Mouse (Mus musculus): Measurements from ENCODE around the gene Slc22a2.
"Not testable (repeated sequence)": the region's sequence is repeated elsewhere in the genome, so short reads cannot be mapped to it uniquely, and the experiment has no call there.

Gene Slc22a2

DNA sequence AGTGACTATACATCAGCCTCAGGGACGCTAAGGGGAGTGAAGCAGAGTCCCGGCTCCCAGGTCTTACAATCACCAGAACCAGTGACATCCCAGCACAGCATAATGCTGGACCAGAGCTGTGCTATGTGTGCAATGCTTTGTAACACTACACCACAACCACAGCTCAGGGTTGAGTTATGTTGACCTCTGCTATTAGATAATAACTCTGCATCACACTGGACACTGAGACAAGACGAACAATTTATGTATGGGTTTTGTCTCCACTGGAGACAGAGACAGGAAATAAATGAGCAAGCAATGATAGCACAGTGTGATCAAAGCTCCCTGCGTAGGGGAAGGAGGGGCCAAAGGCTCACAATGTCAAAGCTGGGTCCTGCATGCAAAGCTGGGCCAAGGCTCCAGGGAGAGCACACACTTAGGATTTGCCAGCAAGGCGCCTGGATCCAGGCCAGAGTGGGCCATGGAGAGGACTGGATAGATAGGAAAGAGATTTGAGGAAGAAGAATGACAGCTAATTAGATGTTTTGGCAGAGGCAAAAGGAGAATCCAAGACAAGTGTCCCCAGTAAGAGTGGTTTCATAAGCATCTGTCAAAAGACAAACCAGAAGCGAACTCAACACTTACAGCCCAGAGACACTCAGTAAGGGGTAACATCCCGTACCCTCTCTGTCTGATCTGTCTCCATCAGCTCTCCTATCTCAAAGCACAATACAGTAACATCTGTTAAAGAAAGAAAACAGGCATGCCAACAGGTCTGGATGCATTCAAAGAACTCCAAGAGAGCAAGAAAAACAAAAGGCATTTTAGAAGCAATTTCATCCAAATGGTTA lies 48.1 kb downstream of the Slc22a2 start:
- DNase-seq: peak in 1 of 2 experiments; percentile 28

DNA sequence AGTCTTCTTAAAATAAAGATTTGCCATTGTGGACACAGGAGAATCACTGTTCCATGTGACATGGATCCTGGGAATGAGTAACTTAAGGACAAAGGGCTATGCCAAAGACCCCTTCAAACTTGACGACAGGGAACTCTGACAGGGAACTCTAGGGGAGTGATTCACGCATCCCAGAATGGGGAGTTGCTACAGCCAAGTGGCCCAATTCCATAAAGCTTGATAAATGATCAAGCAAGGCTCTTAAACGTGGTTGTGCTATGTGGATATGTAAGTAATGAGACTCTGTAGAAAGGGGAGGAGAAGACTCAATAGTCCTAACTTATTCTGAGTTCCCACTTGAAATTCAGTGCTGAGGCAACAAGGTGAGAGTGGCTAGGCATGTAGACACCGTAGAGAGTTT lies 50.9 kb downstream of the Slc22a2 start:
- no peak for DNase-seq

GRCm38 (mm10) chr17:12639585-12639984 lies 55.7 kb downstream of the Slc22a2 start:
- no peak for DNase-seq

GRCm38 (mm10) chr17:12641087-12641486 lies 57.2 kb downstream of the Slc22a2 start:
- DNase-seq: no peak

- peak in 1 of 2 experiments; percentile 27 for DNase-seq
Observed at GRCm38 (mm10) chr17:12645461-12645860, 61.5 kb downstream of the Slc22a2 start.

- no peak for DNase-seq
Observed at GRCm38 (mm10) chr17:12652604-12653003, 68.7 kb downstream of the Slc22a2 start.

GRCm38 (mm10) chr17:12654061-12654460 lies 70.1 kb downstream of the Slc22a2 start:
- no peak for DNase-seq

DNA sequence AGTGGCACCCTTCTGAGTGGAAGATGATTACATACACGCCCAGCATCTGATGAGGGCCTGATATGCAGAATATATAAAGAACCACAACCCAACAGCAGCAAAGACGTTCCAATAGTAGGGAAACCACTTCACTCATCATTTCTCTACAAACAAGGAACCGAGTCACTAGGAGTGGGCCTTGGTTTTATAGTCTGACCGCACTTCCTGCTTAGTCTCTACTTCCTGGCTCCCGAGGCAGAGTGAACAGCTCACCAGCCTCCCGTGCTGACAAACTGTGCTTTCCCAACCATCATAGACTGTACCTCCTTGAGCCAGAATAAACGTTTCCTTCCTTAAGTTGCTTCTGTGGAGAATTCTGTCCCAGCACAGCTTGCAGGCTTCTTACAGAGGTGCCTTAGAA lies 71.9 kb downstream of the Slc22a2 start:
- no peak for DNase-seq

DNA sequence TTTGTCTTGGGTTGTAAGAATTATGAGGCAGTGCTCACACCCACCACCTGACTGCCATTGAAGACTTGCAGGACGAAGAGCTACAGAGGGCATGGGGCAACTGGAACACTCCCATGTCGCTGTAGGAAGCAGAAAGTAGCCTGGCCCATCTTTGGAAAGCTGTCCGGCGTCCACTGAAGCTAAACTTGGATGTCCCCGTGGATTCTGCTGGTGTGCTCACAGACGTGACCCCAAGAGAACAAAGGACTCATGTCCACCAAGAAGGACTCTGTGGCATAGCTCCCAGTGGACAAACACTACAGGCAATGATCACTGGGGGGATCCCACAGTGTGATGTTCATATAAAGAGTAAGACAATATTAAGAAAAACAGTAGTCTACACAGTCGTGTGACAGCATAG lies 74.9 kb downstream of the Slc22a2 start:
- DNase-seq: no peak

DNA sequence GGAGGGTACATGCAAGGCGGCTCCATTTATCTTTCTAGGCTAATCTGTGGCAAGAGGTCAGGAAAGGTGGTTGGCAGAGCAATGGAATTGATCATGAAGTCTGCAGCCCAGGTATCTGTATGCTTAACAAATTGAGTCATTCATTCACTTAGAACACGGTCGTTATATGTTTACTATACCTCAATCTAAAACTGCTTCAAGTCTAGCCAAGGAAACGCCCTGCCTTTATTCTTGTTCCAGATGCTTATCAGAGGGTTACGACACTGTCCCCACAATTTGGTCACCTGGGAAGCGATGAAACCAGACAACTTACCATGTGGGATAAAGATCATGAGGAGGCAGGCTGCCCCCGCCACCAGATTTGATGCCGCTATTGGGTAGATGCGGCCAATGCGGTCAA lies 75.3 kb downstream of the Slc22a2 start:
- DNase-seq: no peak

DNA sequence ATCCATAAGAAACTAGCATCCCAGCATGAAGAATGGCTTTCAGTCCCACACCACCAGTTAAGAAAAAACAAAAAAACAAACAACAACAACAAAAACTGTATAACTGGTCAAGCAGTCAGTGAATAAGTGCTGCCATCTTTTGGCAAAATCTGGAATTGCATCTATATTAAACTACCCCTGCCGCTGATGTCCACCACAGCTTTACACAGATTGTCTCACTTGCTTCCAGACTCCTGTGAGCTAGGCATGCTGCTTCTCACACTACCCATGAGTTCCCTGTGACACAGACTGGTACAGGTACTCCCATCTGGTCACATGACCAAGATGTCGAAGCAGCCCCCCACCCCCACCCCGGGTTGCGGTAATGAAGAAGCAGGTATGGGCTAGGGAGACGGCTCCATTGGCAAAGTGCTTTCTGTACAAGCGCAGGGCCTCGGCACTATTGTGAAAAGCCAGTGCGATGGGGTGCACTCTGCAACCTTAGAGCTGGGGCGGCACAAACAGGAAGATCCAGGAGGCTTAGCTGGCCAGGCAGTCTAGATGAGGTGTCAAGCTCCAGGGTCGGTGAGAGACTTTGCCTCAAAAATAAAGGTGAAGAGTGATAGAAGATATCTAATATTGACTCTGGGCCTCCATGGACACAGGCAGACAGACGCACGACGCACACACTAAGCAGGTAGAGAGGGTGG lies 76.8 kb downstream of the Slc22a2 start:
- no peak for DNase-seq

GRCm38 (mm10) chr17:12664156-12664555 lies 80.2 kb downstream of the Slc22a2 start:
- no peak for DNase-seq

- DNase-seq: no peak
Observed at GRCm38 (mm10) chr17:12668478-12669362, 84.8 kb downstream of the Slc22a2 start.

GRCm38 (mm10) chr17:12669363-12669679 lies 85.4 kb downstream of the Slc22a2 start:
- no peak for DNase-seq

GRCm38 (mm10) chr17:12671029-12671605 lies 87.2 kb downstream of the Slc22a2 start:
- DNase-seq: no peak

DNA sequence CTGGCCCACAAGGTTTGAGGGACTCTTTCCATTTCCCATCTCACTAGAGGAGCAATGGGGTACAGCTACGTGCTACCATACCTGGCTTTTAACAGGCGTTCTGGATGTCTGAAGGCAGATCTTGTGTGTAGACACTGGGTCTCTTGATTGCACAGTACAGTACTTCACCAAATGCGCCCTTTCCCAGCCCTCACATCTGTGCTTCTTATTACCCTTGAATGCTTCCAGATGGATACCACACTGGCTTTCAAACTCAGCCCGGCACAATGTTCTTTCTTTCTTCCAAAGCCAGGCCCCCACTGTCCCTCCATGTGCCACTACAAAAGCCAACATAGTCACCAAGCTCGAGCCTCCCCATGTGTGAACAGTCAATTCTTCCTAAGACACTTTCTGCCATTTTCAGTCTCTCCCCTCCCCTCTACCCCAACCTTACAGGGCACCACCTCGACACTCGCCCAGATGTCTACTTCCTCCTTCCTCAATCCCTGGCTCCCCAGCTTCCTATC lies 88.4 kb downstream of the Slc22a2 start:
- DNase-seq: no peak

DNA sequence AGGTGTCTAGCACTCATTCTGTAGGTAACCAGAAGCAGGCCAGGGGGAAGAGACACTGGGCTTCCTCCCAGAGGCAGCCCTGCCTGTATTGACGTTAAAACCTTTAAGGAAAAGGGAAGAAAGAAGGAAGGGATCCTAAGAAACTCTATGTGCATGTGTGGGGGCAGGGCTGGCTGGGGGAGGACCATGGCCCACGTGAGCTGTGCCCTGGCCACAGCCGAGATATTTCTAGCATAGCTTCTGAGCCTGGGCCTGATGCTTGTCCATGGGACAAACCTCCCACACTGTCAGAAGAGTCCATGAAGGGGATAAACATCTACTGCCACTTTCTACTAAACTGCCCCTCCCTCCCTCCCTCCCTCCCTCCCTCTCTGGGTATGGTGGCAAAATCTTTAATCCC lies 89.9 kb downstream of the Slc22a2 start:
- DNase-seq: no peak

- not testable (repeated sequence) for DNase-seq
Observed at GRCm38 (mm10) chr17:12674980-12675379, 91.0 kb downstream of the Slc22a2 start.

- peak; percentile 71 to 86 for DNase-seq
Observed at GRCm38 (mm10) chr17:12675646-12676045, 91.7 kb downstream of the Slc22a2 start, which contains the start of gene Slc22a1. Gene Slc22a1 (minus strand): TSS chr17:12675829.

DNA sequence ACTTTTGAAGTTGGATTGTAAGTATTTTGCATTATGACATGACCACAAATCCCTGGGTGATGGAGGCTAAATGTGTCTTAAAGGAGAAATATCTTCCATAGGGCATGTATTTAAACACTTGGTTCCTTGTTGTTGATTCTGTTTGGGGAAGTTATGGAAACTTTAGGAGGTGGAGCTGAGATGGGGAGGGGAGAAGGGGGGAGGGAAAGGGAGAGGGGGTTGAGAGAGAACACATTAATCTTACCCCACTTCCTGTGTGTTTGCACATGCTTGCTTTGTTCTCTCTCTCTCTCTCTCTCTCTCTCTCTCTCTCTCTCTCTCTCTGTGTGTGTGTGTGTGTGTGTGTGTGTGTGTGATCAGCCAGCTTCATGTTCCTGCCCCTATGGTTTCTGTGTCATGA lies 93.2 kb downstream of the Slc22a2 start:
- DNase-seq: no peak

Measured in lung, adult 18-20 months (tissue).